Mouse (Mus musculus) thymus, adult 2 months (tissue): ENCODE measurements around the gene Ranbp17. TPM values are rescaled to one million over a fixed set of nuclear protein-coding genes. Genes with fewer than 3 reads are reported as not detected.

Experiments
- DNase-seq: peaks from one replicate; pipeline ENCODE4 v3.0.0; 2021
- H3K27ac ChIP-seq: fragments of 200-500 bp; 2 replicates; pipeline ENCODE4 v1.5.1; 2012; ENCODE audit warnings: low read length, control low read depth; ENCODE audit not compliant: control insufficient read depth, insufficient read depth
- H3K27me3 ChIP-seq: fragments of 200-500 bp; 2 replicates; pipeline ENCODE4 v1.6.1; 2012; ENCODE audit warnings: mild to moderate bottlenecking, low read length, moderate library complexity, mixed read lengths; ENCODE audit not compliant: control insufficient read depth, insufficient read depth
- H3K36me3 ChIP-seq: fragments of 200-500 bp; 2 replicates; pipeline ENCODE4 v1.6.1; 2012; ENCODE audit warnings: mild to moderate bottlenecking, low read length, moderate library complexity; ENCODE audit not compliant: control insufficient read depth, insufficient read depth
- H3K4me1 ChIP-seq: fragments of 200-500 bp; replicated peaks from 2 replicates; pipeline ENCODE4 v1.6.1; 2012; ENCODE audit warnings: low read length; ENCODE audit not compliant: control insufficient read depth, insufficient read depth
- H3K4me3 ChIP-seq: fragments of 200-500 bp; 2 replicates; pipeline ENCODE4 v1.5.1; 2012; ENCODE audit warnings: mild to moderate bottlenecking, low read length, control low read depth, moderate library complexity; ENCODE audit not compliant: control insufficient read depth, insufficient read depth
- CTCF ChIP-seq: fragments of 200-500 bp; IDR thresholded peaks from 2 replicates; pipeline ENCODE4 v1.5.1; 2012; ENCODE audit warnings: mild to moderate bottlenecking, control low read depth, low read length, moderate library complexity, borderline replicate concordance; ENCODE audit not compliant: control insufficient read depth, poor library complexity, insufficient read depth; ENCODE audit errors: extremely low read depth
- POLR2A ChIP-seq: fragments of 200-500 bp; IDR thresholded peaks from 2 replicates; pipeline ENCODE4 v1.6.1; 2012; ENCODE audit warnings: mild to moderate bottlenecking, low read length, control low read depth, moderate library complexity; ENCODE audit not compliant: control insufficient read depth, poor library complexity, insufficient read depth; ENCODE audit errors: extremely low read depth
- WGBS: fragments of 180-500 bp; shearing (Covaris S2); methylation state at CpG from one replicate; pipeline ENCODE4 v1.1.7; 2018; 5-methylcytosine and 5-hydroxymethylcytosine counted together
- polyA plus RNA-seq: library from polyadenylated mRNA; depleted of rRNA; stranded (reverse); fragments of >200 nt; gene quantifications from 2 replicates; pipeline ENCODE4 v1.2.3, GENCODE M21; 2012

Ranbp17 gene
- polyA plus RNA-seq, 1 experiment, result 0.30 TPM

GRCm38 (mm10) chr11:33537390-33538125, 24.0 kb upstream of the Ranbp17 start:
- no peaks in the 10 kb centered on the region for H3K27me3 ChIP-seq
- H3K27ac ChIP-seq, result no peak overlapping the region
- no peaks in the 10 kb centered on the region for H3K36me3 ChIP-seq
- no peak for DNase-seq
- no peaks in the 10 kb centered on the region for H3K4me1 ChIP-seq
- 94% methylated on average over 5 of the region's 5 CpGs for whole genome bisulfite sequencing
- H3K4me3 ChIP-seq, result no peak overlapping the region
- TF ChIP-seq CTCF (no peak), POLR2A (no peak)

GRCm38 (mm10) chr11:33536636-33537035, 23.1 kb upstream of the Ranbp17 start:
- Histone ChIP-seq H3K27ac (no peak overlapping the region), H3K4me1 (no peaks in the 10 kb centered on the region), H3K4me3 (no peak overlapping the region), H3K27me3 (no peaks in the 10 kb centered on the region), H3K36me3 (no peaks in the 10 kb centered on the region)
- WGBS, result 91% methylated on average over 3 of the region's 3 CpGs
- no peak for DNase-seq
- TF ChIP-seq POLR2A (no peak), CTCF (no peak)

GRCm38 (mm10) chr11:33534541-33534940, 21.0 kb upstream of the Ranbp17 start:
- H3K4me1 ChIP-seq, result no peaks in the 10 kb centered on the region
- DNase-seq, result no peak
- H3K36me3 ChIP-seq, result no peaks in the 10 kb centered on the region
- no peak overlapping the region for H3K27ac ChIP-seq
- 95% methylated on average over 4 of the region's 4 CpGs for WGBS
- no peaks in the 10 kb centered on the region for H3K27me3 ChIP-seq
- no peak for TF ChIP-seq CTCF
- no peak for TF ChIP-seq POLR2A
- no peak overlapping the region for H3K4me3 ChIP-seq

GRCm38 (mm10) chr11:33533577-33533976, 20.0 kb upstream of the Ranbp17 start:
- no peaks in the 10 kb centered on the region for H3K4me1 ChIP-seq
- no peaks in the 10 kb centered on the region for H3K27me3 ChIP-seq
- WGBS, result 71% methylated on average over 3 of the region's 3 CpGs
- DNase-seq, result no peak
- no peak overlapping the region for H3K4me3 ChIP-seq
- H3K27ac ChIP-seq, result no peak overlapping the region
- TF ChIP-seq CTCF, result no peak
- no peak for TF ChIP-seq POLR2A
- no peaks in the 10 kb centered on the region for H3K36me3 ChIP-seq

GRCm38 (mm10) chr11:33529576-33529975, 16.0 kb upstream of the Ranbp17 start:
- no peaks in the 10 kb centered on the region for H3K27me3 ChIP-seq
- TF ChIP-seq POLR2A, result no peak
- TF ChIP-seq CTCF, result no peak
- H3K4me3 ChIP-seq, result no peak overlapping the region
- no peak for DNase-seq
- H3K27ac ChIP-seq, result no peak overlapping the region
- H3K36me3 ChIP-seq, result no peaks in the 10 kb centered on the region
- 63% methylated on average over 2 of the region's 2 CpGs for WGBS
- no peaks in the 10 kb centered on the region for H3K4me1 ChIP-seq

GRCm38 (mm10) chr11:33512854-33513375, 631 bp downstream of the Ranbp17 start:
- TF ChIP-seq POLR2A (no peak), CTCF (no peak)
- Histone ChIP-seq H3K27ac (no peak overlapping the region), H3K27me3 (peaks cover 6% of the 10 kb centered on the region; the same call in 1 of the 2 replicates), H3K4me3 (peak overlapping the region; percentile 46), H3K4me1 (0 out of 2 replicates have a peak, but pooled peaks cover 3% of the 10 kb centered on the region), H3K36me3 (no peaks in the 10 kb centered on the region)
- peak; percentile 12 for DNase-seq
- 2% methylated on average over 43 of the region's 43 CpGs for WGBS
